10 mouse cellular contexts compared by ENCODE assay signal in the genomic region with DNA sequence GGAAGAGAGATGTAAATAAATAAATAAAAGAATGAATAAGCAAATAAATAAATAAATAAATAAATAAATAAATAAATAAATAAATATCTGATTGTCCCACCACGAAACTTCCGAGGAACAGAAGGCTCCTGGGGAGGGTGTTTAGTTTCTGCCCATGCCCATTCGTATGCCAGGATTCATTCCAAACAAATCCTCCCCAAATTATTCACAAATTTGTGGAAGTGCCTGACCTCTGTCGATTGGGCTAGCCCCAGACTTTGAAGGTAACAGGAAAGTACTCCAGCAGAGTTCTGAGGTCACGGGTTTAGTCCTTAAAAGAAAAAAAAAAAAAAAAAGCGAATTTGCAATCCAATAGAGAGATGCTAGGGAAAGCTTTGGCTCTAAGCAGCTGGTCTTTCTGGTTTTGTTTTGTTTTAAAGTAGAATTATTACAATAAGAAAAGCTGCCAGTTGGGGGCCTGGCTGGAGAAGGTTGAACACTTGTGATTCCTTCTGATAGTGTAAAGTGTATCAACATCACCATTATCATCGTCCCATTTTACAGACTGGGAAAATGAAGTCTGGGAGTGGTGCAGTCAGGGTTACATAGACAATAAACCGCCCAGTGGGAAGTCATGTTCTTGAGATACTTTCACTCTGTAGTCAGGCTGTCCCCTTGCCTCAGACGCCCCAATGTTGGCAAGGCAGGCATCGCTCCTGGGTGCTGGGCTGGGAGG. TPM values are rescaled to one million over a fixed set of nuclear protein-coding genes. Genes with fewer than 3 reads are reported as not detected.
DNase-seq lines count a peak whose midpoint lies in the region; ATAC-seq and TF ChIP-seq lines count a peak whose summit lies in the region.
"Had no signal": no experiment of that assay in that cellular context is flagged by ENCODE, and none has a peak within 500 bp of the region (broad histone marks: within the 10 kb centered on the region; RNA-seq: fewer than 3 reads in every experiment).

No protein-coding gene starts in this region.

- no peak for TF ChIP-seq POLR2A in limb, embryonic 14.5 days (IDR thresholded peaks at IDR 0.05; ENCODE audit: borderline replicate concordance, extremely low read depth, insufficient read depth, insufficient read length)

- no peak for ATAC-seq in kidney, embryonic 16.5 days (ENCODE audit: low FRiP score, low TSS enrichment)
- no peak for ATAC-seq in limb, embryonic 14.5 days (ENCODE audit: low FRiP score, low read depth)

- H3K4me3 ChIP-seq in kidney, embryonic 16.5 days (ENCODE audit: low read length) = peak overlapping the region; percentile 37
- H3K4me3 ChIP-seq in limb, embryonic 14.5 days (replicated peaks; ENCODE audit: low read length) = peak overlapping the region; percentile 31

- H3K9ac ChIP-seq in kidney, embryonic 16.5 days (replicated peaks; ENCODE audit: low read length) = peak overlapping the region; percentile 65
- H3K9ac ChIP-seq in limb, embryonic 14.5 days (ENCODE audit: low read depth, low read length, severe bottlenecking) = peak overlapping the region; percentile 46; the same call in 1 of the 2 replicates
- H3K9ac ChIP-seq: liver, embryonic 14.5 days had no signal

- no peaks in the 10 kb centered on the region for H3K9me3 ChIP-seq in kidney, embryonic 16.5 days (ENCODE audit: low read length)
- no peaks in the 10 kb centered on the region for H3K9me3 ChIP-seq in limb, embryonic 14.5 days (ENCODE audit: control insufficient read depth, low read length)

- H3K4me2 ChIP-seq in kidney, embryonic 16.5 days (replicated peaks; ENCODE audit: low read depth, low read length) = peak overlapping the region; percentile 26
- H3K4me2 ChIP-seq in limb, embryonic 14.5 days (replicated peaks; ENCODE audit: low read depth, low read length, severe bottlenecking) = peak overlapping the region; percentile 53

- DNase-seq in embryo, embryonic 10.5 days (ENCODE audit: low spot score) = peak; percentile 27
- DNase-seq in embryo, embryonic 9.5 days (ENCODE audit: extremely low spot score) = no peak
- DNase-seq in kidney, adult 8-10 months = no peak
- DNase-seq in WW6 (ENCODE audit: low read depth, low spot score) = peak; percentile 80
- DNase-seq in limb, embryonic 14.5 days (ENCODE audit: low spot score) = no peak
- no peak for DNase-seq in layer of hippocampus, postnatal 14 days (ENCODE audit: low spot score in 2 of 2)
- no peak for DNase-seq in adrenal gland, adult 18-20 months (ENCODE audit: low spot score in 2 of 2)
- DNase-seq: kidney, postnatal 36 days had no signal

- peaks cover 19% of the 10 kb centered on the region; the same call in 1 of the 2 replicates for H3K36me3 ChIP-seq in kidney, embryonic 16.5 days (ENCODE audit: insufficient read depth, low read length)
- H3K36me3 ChIP-seq in limb, embryonic 14.5 days (ENCODE audit: control insufficient read depth, insufficient read depth, low read length) = peaks cover 52% of the 10 kb centered on the region

- H3K27me3 ChIP-seq in kidney, embryonic 16.5 days (ENCODE audit: insufficient read depth, low read length) = peaks cover 89% of the 10 kb centered on the region
- peaks cover 94% of the 10 kb centered on the region for H3K27me3 ChIP-seq in limb, embryonic 14.5 days (ENCODE audit: control insufficient read depth, insufficient read depth, low read length)

- H3K4me1 ChIP-seq in kidney, embryonic 16.5 days (ENCODE audit: insufficient read depth, low read length) = peaks cover 14% of the 10 kb centered on the region
- peaks cover 8% of the 10 kb centered on the region for H3K4me1 ChIP-seq in limb, embryonic 14.5 days (ENCODE audit: control insufficient read depth, insufficient read depth, low read length)

- 39% methylated on average over 10 of the region's 10 CpGs for WGBS in kidney, embryonic 16.5 days
- WGBS in limb, embryonic 14.5 days = 51% methylated on average over 10 of the region's 10 CpGs

- peak overlapping the region; percentile 81 for H3K27ac ChIP-seq in kidney, embryonic 16.5 days (ENCODE audit: low read length)
- 0 out of 2 replicates have a peak overlapping the region, but pooled peaks have one; percentile 38 for H3K27ac ChIP-seq in limb, embryonic 14.5 days (replicated peaks; ENCODE audit: low read depth, low read length)
- H3K27ac ChIP-seq: liver, embryonic 14.5 days had no signal

RNA-seq across cellular contexts. Expression of gene Tbx3, which starts 9.3 kb away (rescaled TPM):
- polyA plus RNA-seq in kidney, embryonic 16.5 days (2015; fragmentation: Nextera tagmentation; extraction: Ambion mirVana) = 52.6 and 60.5 TPM in 2 replicates
- 18.6 and 28.2 TPM in 2 replicates for polyA plus RNA-seq in limb, embryonic 14.5 days (2012; rRNA removed)
- polyA plus RNA-seq in limb, embryonic 14.5 days (2014; fragmentation: Nextera tagmentation; extraction: Ambion mirVana) = 23.9 and 27.6 TPM in 2 replicates
- 1 to 10 TPM; 3.1 to 3.9 TPM for total RNA-seq in layer of hippocampus, postnatal 14 days (2021)
- 100 to 1,000 TPM; 298 to 307 TPM for total RNA-seq in adrenal gland, adult 18-20 months (2021)

Comparison
In these comparisons a context has a peak if more than half of its experiments do, and no peak if none do; other contexts are left out.
1. DNase-seq: peak in embryo, embryonic 10.5 days (single experiment) and WW6 (single experiment); none in embryo, embryonic 9.5 days (single experiment), kidney, adult 8-10 months (0 of 2), limb, embryonic 14.5 days (single experiment), layer of hippocampus, postnatal 14 days (0 of 2) and adrenal gland, adult 18-20 months (0 of 2).
2. RNA of gene Tbx3, which starts 9.3 kb away (total RNA-seq): 298 to 307 TPM in adrenal gland, adult 18-20 months; 3.1 to 3.9 TPM in layer of hippocampus, postnatal 14 days; every median in the first group is over 10 times any median in the second.